Mouse (Mus musculus): ENCODE measurements around the gene Trim41. TPM values are rescaled to one million over a fixed set of nuclear protein-coding genes. Genes with fewer than 3 reads are reported as not detected.

The Trim41 gene
- total RNA-seq, 1 experiment, result 47.8 TPM

DNA sequence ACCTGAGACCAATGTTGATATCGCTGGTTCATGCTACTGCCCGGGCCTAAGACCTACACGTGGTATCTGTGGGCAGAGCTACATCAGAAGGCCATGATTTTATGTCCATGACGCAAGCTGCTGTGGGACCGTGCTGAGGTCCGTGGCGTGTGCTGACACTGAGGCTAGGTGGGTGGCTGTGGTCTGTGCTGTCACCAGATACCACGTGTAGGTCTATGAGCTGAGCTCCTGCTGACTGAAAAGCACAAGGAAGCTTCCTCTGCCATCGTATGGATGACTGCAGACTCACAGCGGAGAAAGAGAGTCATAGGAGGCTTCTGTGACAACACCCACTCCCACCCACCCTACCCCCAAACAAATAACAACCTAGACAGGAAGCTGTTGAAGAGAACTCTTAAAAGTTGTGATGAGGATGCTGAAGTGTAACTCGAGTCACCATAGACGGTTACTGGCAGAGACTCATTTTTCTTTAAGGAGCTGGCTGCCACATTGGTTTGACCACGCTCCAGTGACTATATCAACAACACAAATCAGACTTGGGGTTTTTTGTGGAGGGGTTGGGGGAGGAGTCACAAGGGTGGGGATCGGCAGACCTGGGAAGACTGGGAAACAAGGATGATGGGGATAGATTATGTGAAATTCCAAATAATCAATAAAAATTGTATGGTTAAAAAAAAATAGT, 49.8 kb downstream of the Trim41 start:
- H3K9me3 ChIP-seq (ENCODE audit: control insufficient read depth, insufficient read depth, low read depth, low read length), result no peaks in the 10 kb centered on the region
- no peaks in the 10 kb centered on the region for H3K4me1 ChIP-seq (ENCODE audit: control insufficient read depth in 2 of 2, insufficient read depth in 2 of 2, low read length in 2 of 2, poor library complexity in 1 of 2)
- no peaks in the 10 kb centered on the region for H3K36me3 ChIP-seq (ENCODE audit: control insufficient read depth, insufficient read depth, low read length, poor library complexity, severe bottlenecking)
- no peak overlapping the region for H3K4me3 ChIP-seq (ENCODE audit: insufficient read depth in 1 of 2, low read depth in 1 of 2, low read length in 2 of 2, poor library complexity in 1 of 2, severe bottlenecking in 1 of 2)
- DNase-seq (ENCODE audit: low read depth, low spot score), result no peak
- in situ Hi-C loops (cut with MboI; ENCODE audit: low sequenced_read_pairs in 2 of 2, unreplicated experiment in 2 of 2), result no loop called here
- no peak overlapping the region for H3K9ac ChIP-seq (ENCODE audit: insufficient read depth, low read depth, low read length, poor library complexity, severe bottlenecking)
- H3K27ac ChIP-seq (ENCODE audit: insufficient read depth, low read depth, low read length, poor library complexity, severe bottlenecking), result peak overlapping the region; percentile 32; the same call in 1 of the 2 replicates
- TF ChIP-seq MAFK (IDR thresholded peaks at IDR 0.05; ENCODE audit: insufficient read depth, low read depth, low read length), result no peak
- TF ChIP-seq ZNF384 (IDR thresholded peaks at IDR 0.05; ENCODE audit: low read depth, low read length), result no peak
- TF ChIP-seq HCFC1 (IDR thresholded peaks at IDR 0.05; ENCODE audit: borderline replicate concordance, insufficient read depth, low read length), result no peak
- TF ChIP-seq CHD2 (IDR thresholded peaks at IDR 0.05; ENCODE audit: low read depth, low read length), result no peak
- no peak for TF ChIP-seq ZC3H11A (IDR thresholded peaks at IDR 0.05; ENCODE audit: borderline replicate concordance, low read depth, low read length)

DNA sequence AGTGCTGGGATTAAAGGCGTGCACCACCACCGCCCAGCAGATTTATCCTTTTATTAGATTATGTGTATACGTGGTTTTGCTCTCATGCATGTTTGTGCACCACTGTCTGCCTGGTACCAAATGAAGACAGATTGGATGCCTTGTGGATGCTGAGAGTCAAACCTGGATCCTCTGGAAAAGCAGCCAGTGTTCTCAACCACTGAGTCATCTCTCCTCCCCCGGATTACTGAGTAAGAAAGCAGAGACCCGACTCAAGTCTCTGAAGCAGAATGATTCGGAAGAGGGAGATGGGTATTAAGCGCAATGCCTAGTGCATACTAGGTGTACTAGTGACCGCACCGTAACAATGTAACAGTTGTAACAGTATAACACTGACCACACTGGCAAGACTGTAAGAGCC, 53.0 kb downstream of the Trim41 start:
- in situ Hi-C loops (cut with MboI; ENCODE audit: low sequenced_read_pairs in 2 of 2, unreplicated experiment in 2 of 2), result no loop called here
- Histone ChIP-seq H3K9ac (ENCODE audit: insufficient read depth, low read depth, low read length, poor library complexity, severe bottlenecking) (no peak overlapping the region), H3K36me3 (ENCODE audit: control insufficient read depth, insufficient read depth, low read length, poor library complexity, severe bottlenecking) (no peaks in the 10 kb centered on the region), H3K27ac (ENCODE audit: insufficient read depth, low read depth, low read length, poor library complexity, severe bottlenecking) (no peak overlapping the region), H3K9me3 (ENCODE audit: control insufficient read depth, insufficient read depth, low read depth, low read length) (no peaks in the 10 kb centered on the region), H3K4me3 (ENCODE audit: insufficient read depth in 1 of 2, low read depth in 1 of 2, low read length in 2 of 2, poor library complexity in 1 of 2, severe bottlenecking in 1 of 2) (no peak overlapping the region), H3K4me1 (ENCODE audit: control insufficient read depth in 2 of 2, insufficient read depth in 2 of 2, low read length in 2 of 2, poor library complexity in 1 of 2) (no peaks in the 10 kb centered on the region)
- TF ChIP-seq ZNF384 (IDR thresholded peaks at IDR 0.05; ENCODE audit: low read depth, low read length), result no peak
- TF ChIP-seq CHD2 (IDR thresholded peaks at IDR 0.05; ENCODE audit: low read depth, low read length), result no peak
- no peak for TF ChIP-seq HCFC1 (IDR thresholded peaks at IDR 0.05; ENCODE audit: borderline replicate concordance, insufficient read depth, low read length)
- no peak for TF ChIP-seq ZC3H11A (IDR thresholded peaks at IDR 0.05; ENCODE audit: borderline replicate concordance, low read depth, low read length)
- no peak for TF ChIP-seq MAFK (IDR thresholded peaks at IDR 0.05; ENCODE audit: insufficient read depth, low read depth, low read length)
- no peak for DNase-seq (ENCODE audit: low read depth, low spot score)

DNA sequence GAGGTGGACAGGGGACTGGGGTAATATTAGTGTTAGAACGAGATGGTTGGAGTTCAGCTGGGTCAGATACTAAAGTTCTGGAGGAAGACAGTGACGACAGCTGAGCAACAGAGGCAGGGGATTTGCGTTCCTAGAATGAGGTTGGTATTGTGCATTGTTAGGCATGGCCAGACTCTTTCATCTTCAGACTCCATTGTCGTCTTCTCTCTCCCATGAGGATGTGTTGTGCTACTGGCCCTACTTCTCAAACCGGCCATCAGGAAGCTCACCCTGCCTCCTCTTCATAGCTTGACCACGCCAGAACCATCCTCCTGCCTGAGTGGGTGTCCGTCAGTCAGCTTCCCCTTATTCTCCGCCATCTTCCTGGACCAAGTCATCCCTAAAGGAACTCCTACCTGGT, 58.1 kb downstream of the Trim41 start:
- no peaks in the 10 kb centered on the region for H3K4me1 ChIP-seq (ENCODE audit: control insufficient read depth in 2 of 2, insufficient read depth in 2 of 2, low read length in 2 of 2, poor library complexity in 1 of 2)
- TF ChIP-seq ZC3H11A (IDR thresholded peaks at IDR 0.05; ENCODE audit: borderline replicate concordance, low read depth, low read length) (no peak), CHD2 (IDR thresholded peaks at IDR 0.05; ENCODE audit: low read depth, low read length) (no peak), HCFC1 (IDR thresholded peaks at IDR 0.05; ENCODE audit: borderline replicate concordance, insufficient read depth, low read length) (no peak), MAFK (IDR thresholded peaks at IDR 0.05; ENCODE audit: insufficient read depth, low read depth, low read length) (no peak), ZNF384 (IDR thresholded peaks at IDR 0.05; ENCODE audit: low read depth, low read length) (no peak)
- H3K36me3 ChIP-seq (ENCODE audit: control insufficient read depth, insufficient read depth, low read length, poor library complexity, severe bottlenecking), result no peaks in the 10 kb centered on the region
- no peak overlapping the region for H3K4me3 ChIP-seq (ENCODE audit: insufficient read depth in 1 of 2, low read depth in 1 of 2, low read length in 2 of 2, poor library complexity in 1 of 2, severe bottlenecking in 1 of 2)
- no peaks in the 10 kb centered on the region for H3K9me3 ChIP-seq (ENCODE audit: control insufficient read depth, insufficient read depth, low read depth, low read length)
- in situ Hi-C loops (cut with MboI; ENCODE audit: low sequenced_read_pairs in 2 of 2, unreplicated experiment in 2 of 2), result no loop called here
- no peak overlapping the region for H3K27ac ChIP-seq (ENCODE audit: insufficient read depth, low read depth, low read length, poor library complexity, severe bottlenecking)
- no peak overlapping the region for H3K9ac ChIP-seq (ENCODE audit: insufficient read depth, low read depth, low read length, poor library complexity, severe bottlenecking)
- DNase-seq (ENCODE audit: low read depth, low spot score), result no peak

Other genes starting within 250 kb of the Trim41 start
- 3,112 and 3,420 TPM in 2 replicates for gene Rack1, start 17.0 kb downstream of the Trim41 start, total RNA-seq (2012; rRNA removed)
- 5.9 and 6.1 TPM in 2 replicates for gene Trim7, start 8.8 kb upstream of the Trim41 start, total RNA-seq (2012; rRNA removed)
- 11.4 and 12.2 TPM in 2 replicates for gene Gm12184, start 9.3 kb upstream of the Trim41 start, total RNA-seq (2012; rRNA removed)
- 3.3 and 5.7 TPM in 2 replicates for gene Irgm1, start 54.3 kb upstream of the Trim41 start, total RNA-seq (2012; rRNA removed)
- gene Gm5431, start 84.9 kb upstream of the Trim41 start, total RNA-seq (2012; rRNA removed), result not detected in 2 replicates
- 2.0 and 2.1 TPM in 2 replicates for gene Psme2b, start 128.8 kb upstream of the Trim41 start, total RNA-seq (2012; rRNA removed)
- gene Olfr56, start 161.5 kb upstream of the Trim41 start, total RNA-seq (2012; rRNA removed), result not detected in 2 replicates
- gene 9930111J21Rik1, start 162.0 kb upstream of the Trim41 start, total RNA-seq (2012; rRNA removed), result 0.36 and 0.37 TPM in 2 replicates
- not detected in 2 replicates for gene Gm12185, start 174.9 kb upstream of the Trim41 start, total RNA-seq (2012; rRNA removed)
- 0.76 and 0.85 TPM in 2 replicates for gene Tgtp1, start 176.8 kb upstream of the Trim41 start, total RNA-seq (2012; rRNA removed)
- 0.53 and 0.54 TPM in 2 replicates for gene 9930111J21Rik2, start 233.9 kb upstream of the Trim41 start, total RNA-seq (2012; rRNA removed)
- gene Tgtp2, start 246.9 kb upstream of the Trim41 start, total RNA-seq (2012; rRNA removed), result not detected in 2 replicates

Data from ES-E14 (cell line).